Mouse (Mus musculus): ENCODE measurements at regions not wholly inside any gene's neighbourhood (a gene's known extent, or its start where the extent isn't known, plus 50 kb on each side); places are given as distances from the start of the nearest gene placed in this dataset.

DNA sequence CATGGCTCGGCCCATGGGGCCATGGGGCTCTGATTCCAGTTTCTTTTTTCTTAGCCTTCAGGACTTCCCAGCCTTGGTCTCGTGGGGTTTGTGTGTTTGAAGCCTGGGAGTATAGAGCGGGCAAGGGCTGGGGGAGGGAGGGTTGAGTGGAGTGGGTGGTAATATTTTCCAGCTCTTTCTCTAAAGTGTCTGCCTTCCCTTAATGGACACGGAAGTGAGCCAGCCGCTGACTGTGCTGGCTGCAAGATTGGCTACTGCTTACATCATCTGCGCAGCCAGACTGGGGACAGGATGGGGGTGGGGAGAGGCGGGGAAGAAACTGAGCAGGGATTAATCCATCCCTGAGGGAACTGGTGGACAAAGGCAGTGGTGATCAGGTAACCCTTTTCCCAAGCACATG lies 52.3 kb downstream of the Tnp1 start:
- peak overlapping the region; percentile 38 for H3K4me2 ChIP-seq
- H3K27ac ChIP-seq: peak overlapping the region; percentile 69; the same call in 1 of the 2 replicates
- peaks cover 18% of the 10 kb centered on the region for H3K4me1 ChIP-seq
- no peaks in the 10 kb centered on the region for H3K36me3 ChIP-seq
- peak overlapping the region; percentile 16; the same call in 1 of the 2 replicates for H3K4me3 ChIP-seq
- 6% methylated on average over 7 of the region's 7 CpGs for WGBS
- H3K9ac ChIP-seq: no peak overlapping the region
- no peaks in the 10 kb centered on the region for H3K27me3 ChIP-seq
- H3K9me3 ChIP-seq: no peaks in the 10 kb centered on the region
- peak; percentile 79 for ATAC-seq (ENCODE audit: insufficient number of reproducible peaks, insufficient read depth, low FRiP score, low TSS enrichment, low read depth)

- WGBS: 22% methylated on average over 4 of the region's 4 CpGs
- H3K27me3 ChIP-seq: no peaks in the 10 kb centered on the region
- H3K4me2 ChIP-seq: no peak overlapping the region
- no peak overlapping the region for H3K4me3 ChIP-seq
- H3K9me3 ChIP-seq: no peaks in the 10 kb centered on the region
- H3K27ac ChIP-seq: no peak overlapping the region
- H3K4me1 ChIP-seq: peaks cover 18% of the 10 kb centered on the region
- H3K9ac ChIP-seq: no peak overlapping the region
- no peak for ATAC-seq (ENCODE audit: insufficient number of reproducible peaks, insufficient read depth, low FRiP score, low TSS enrichment, low read depth)
- H3K36me3 ChIP-seq: no peaks in the 10 kb centered on the region
Observed at GRCm38 (mm10) chr1:72960241-72960653, 55.5 kb downstream of the Tnp1 start.

DNA sequence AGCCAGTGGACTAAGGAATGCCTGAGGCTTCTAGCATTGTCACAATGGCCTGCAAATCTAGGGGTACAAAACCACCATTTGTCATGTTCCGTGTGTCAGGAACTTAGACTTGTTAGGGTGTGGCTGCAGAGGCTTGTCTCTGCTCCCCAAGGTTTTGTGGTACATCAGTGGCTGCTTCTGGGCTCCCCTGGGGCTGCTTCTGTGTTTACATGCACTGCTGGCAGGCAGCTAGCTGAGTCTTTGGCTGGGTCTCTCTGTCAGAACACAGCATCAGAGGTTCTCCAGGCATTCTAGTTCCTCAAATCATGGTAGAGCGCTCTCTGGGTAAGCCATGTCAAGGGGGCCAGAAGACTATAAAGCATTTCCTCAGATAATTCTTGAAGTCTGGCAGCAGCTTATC lies 60.3 kb downstream of the Tnp1 start:
- H3K9ac ChIP-seq: no peak overlapping the region

GRCm38 (mm10) chr1:72952896-72953295 lies 62.8 kb downstream of the Tnp1 start:
- Histone ChIP-seq H3K4me3 (no peak overlapping the region), H3K27ac (peak overlapping the region; percentile 44; the same call in 1 of the 2 replicates), H3K27me3 (no peaks in the 10 kb centered on the region), H3K9ac (no peak overlapping the region), H3K36me3 (no peaks in the 10 kb centered on the region), H3K4me2 (0 out of 2 replicates have a peak overlapping the region, but pooled peaks have one; percentile 1), H3K4me1 (peaks cover 13% of the 10 kb centered on the region), H3K9me3 (no peaks in the 10 kb centered on the region)
- ATAC-seq (ENCODE audit: insufficient number of reproducible peaks, insufficient read depth, low FRiP score, low TSS enrichment, low read depth): peak; percentile 74; the same call in 1 of the 2 replicates
- WGBS: 10% methylated on average over 6 of the region's 6 CpGs

More for the DNA sequence above, 60.3 kb downstream of the Tnp1 start:
- H3K4me2 ChIP-seq: no peak overlapping the region
- no peak overlapping the region for H3K4me3 ChIP-seq
- 76% methylated on average over 2 of the region's 2 CpGs for WGBS
- no peaks in the 10 kb centered on the region for H3K27me3 ChIP-seq
- no peak overlapping the region for H3K27ac ChIP-seq
- no peaks in the 10 kb centered on the region for H3K9me3 ChIP-seq
- no peak for ATAC-seq (ENCODE audit: insufficient number of reproducible peaks, insufficient read depth, low FRiP score, low TSS enrichment, low read depth)
- H3K4me1 ChIP-seq: peaks cover 17% of the 10 kb centered on the region
- no peaks in the 10 kb centered on the region for H3K36me3 ChIP-seq

GRCm38 (mm10) chr1:72951802-72952201 lies 63.9 kb downstream of the Tnp1 start:
- H3K27ac ChIP-seq: no peak overlapping the region
- no peak for ATAC-seq (ENCODE audit: insufficient number of reproducible peaks, insufficient read depth, low FRiP score, low TSS enrichment, low read depth)

GRCm38 (mm10) chr1:72951365-72951764 lies 64.3 kb downstream of the Tnp1 start:
- Histone ChIP-seq H3K9ac (no peak overlapping the region), H3K27me3 (no peaks in the 10 kb centered on the region), H3K4me1 (peaks cover 14% of the 10 kb centered on the region), H3K4me3 (no peak overlapping the region), H3K27ac (no peak overlapping the region), H3K36me3 (no peaks in the 10 kb centered on the region), H3K4me2 (no peak overlapping the region), H3K9me3 (no peaks in the 10 kb centered on the region)
- WGBS: 86% methylated on average over 7 of the region's 7 CpGs
- ATAC-seq (ENCODE audit: insufficient number of reproducible peaks, insufficient read depth, low FRiP score, low TSS enrichment, low read depth): no peak

More at GRCm38 (mm10) chr1:72951802-72952201, 63.9 kb downstream of the Tnp1 start:
- Histone ChIP-seq H3K9ac (no peak overlapping the region), H3K36me3 (no peaks in the 10 kb centered on the region), H3K4me3 (no peak overlapping the region), H3K4me2 (no peak overlapping the region), H3K4me1 (peaks cover 13% of the 10 kb centered on the region), H3K9me3 (no peaks in the 10 kb centered on the region), H3K27me3 (no peaks in the 10 kb centered on the region)
- WGBS: 78% methylated on average over 7 of the region's 7 CpGs

GRCm38 (mm10) chr1:72946235-72946634 lies 69.5 kb downstream of the Tnp1 start:
- Histone ChIP-seq H3K36me3 (no peaks in the 10 kb centered on the region), H3K27ac (no peak overlapping the region; the same call in 1 of the 2 replicates), H3K9me3 (no peaks in the 10 kb centered on the region), H3K4me3 (no peak overlapping the region), H3K4me1 (peaks cover 19% of the 10 kb centered on the region), H3K4me2 (peak overlapping the region; percentile 57; the same call in 1 of the 2 replicates), H3K9ac (no peak overlapping the region), H3K27me3 (no peaks in the 10 kb centered on the region)
- WGBS: 12% methylated on average over 4 of the region's 4 CpGs
- no peak; the same call in 1 of the 2 replicates for ATAC-seq (ENCODE audit: insufficient number of reproducible peaks, insufficient read depth, low FRiP score, low TSS enrichment, low read depth)

DNA sequence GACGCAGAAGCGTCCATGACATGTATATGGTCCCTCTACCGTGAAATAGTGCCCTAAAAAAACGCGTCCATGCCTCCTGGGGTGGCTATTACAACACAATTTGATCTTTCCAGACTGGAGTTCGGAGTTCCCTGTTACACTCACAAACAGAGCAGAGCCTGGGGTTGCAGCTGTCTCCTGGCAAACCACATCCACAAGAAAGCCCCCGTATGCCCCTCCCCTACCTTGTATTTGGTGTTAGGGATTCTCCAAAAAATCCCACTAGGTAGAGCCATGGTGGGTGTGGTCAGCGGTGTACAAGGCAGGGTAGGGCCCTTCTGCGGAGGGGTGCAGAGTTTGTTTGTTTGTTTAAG lies 70.0 kb downstream of the Tnp1 start:
- peaks cover 19% of the 10 kb centered on the region for H3K4me1 ChIP-seq
- no peaks in the 10 kb centered on the region for H3K27me3 ChIP-seq
- H3K9ac ChIP-seq: no peak overlapping the region
- WGBS: 14% methylated on average over 9 of the region's 9 CpGs
- ATAC-seq (ENCODE audit: insufficient number of reproducible peaks, insufficient read depth, low FRiP score, low TSS enrichment, low read depth): no peak
- H3K4me3 ChIP-seq: peak overlapping the region; percentile 23
- peak overlapping the region; percentile 57; the same call in 1 of the 2 replicates for H3K27ac ChIP-seq
- H3K9me3 ChIP-seq: no peaks in the 10 kb centered on the region
- H3K4me2 ChIP-seq: peak overlapping the region; percentile 57
- H3K36me3 ChIP-seq: no peaks in the 10 kb centered on the region

DNA sequence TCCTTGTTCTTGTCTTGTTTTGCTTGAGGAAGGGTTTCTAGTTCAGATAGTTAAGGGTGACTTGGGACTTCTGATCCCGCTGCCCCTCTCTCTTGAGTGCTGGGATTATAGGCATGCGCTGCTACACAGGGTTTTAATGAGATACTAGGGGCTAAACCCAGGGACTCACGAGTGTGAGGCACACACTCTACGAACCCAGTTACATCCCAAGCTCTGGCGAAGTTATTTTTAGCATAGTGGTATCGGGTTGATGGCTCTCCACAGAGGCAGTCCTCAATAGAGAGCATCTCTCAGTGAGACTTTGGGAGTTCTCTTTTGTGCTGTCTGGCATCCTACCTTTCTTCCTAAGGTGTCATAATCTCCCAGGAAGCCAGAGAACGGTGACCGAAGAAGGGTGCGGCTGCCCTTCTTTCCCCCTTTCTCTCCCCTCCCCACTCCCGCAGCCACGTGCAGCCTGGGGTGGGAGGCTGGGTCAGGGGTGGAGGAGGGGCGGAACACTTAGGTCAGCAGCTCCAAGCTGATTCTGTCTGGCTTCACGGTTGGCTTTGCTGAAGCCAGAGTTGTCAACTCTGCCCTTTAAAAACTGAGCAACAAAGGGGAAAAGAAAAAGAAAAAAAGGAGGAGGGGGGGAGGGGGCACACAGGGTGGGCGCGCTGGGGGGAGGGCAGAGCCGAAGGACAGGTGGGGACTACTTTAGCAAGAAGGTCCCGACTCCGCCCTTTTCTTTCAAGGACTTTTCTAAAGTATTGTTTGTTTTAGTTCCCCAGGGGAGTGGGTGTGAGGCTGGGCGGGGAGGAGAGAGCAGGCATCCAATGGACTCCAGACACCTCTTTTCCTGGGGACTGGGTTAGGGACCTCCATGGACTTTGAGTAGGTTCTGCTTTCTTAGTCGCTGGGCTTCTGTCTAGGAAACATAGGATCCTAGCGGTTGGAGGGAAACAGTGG lies 70.4 kb upstream of the Igfbp5 start:
- peak overlapping the region; percentile 57; the same call in 1 of the 2 replicates for H3K27ac ChIP-seq
- no peaks in the 10 kb centered on the region for H3K27me3 ChIP-seq
- 8% methylated on average over 21 of the region's 21 CpGs for WGBS

GRCm38 (mm10) chr1:72944221-72944620 lies 69.5 kb upstream of the Igfbp5 start:
- Histone ChIP-seq H3K9me3 (no peaks in the 10 kb centered on the region), H3K27ac (0 out of 2 replicates have a peak overlapping the region, but pooled peaks have one; percentile 57), H3K4me1 (peaks cover 19% of the 10 kb centered on the region), H3K4me3 (no peak overlapping the region), H3K9ac (no peak overlapping the region), H3K4me2 (no peak overlapping the region), H3K36me3 (no peaks in the 10 kb centered on the region), H3K27me3 (no peaks in the 10 kb centered on the region)
- no peak for ATAC-seq (ENCODE audit: insufficient number of reproducible peaks, insufficient read depth, low FRiP score, low TSS enrichment, low read depth)
- 30% methylated on average over 3 of the region's 3 CpGs for WGBS

More for the DNA sequence above, 70.4 kb upstream of the Igfbp5 start:
- Histone ChIP-seq H3K9ac (peak overlapping the region; percentile 58; the same call in 1 of the 2 replicates), H3K4me2 (peak overlapping the region; percentile 57), H3K36me3 (no peaks in the 10 kb centered on the region), H3K9me3 (no peaks in the 10 kb centered on the region), H3K4me3 (peak overlapping the region; percentile 23), H3K4me1 (peaks cover 19% of the 10 kb centered on the region)
- no peak for ATAC-seq (ENCODE audit: insufficient number of reproducible peaks, insufficient read depth, low FRiP score, low TSS enrichment, low read depth)

DNA sequence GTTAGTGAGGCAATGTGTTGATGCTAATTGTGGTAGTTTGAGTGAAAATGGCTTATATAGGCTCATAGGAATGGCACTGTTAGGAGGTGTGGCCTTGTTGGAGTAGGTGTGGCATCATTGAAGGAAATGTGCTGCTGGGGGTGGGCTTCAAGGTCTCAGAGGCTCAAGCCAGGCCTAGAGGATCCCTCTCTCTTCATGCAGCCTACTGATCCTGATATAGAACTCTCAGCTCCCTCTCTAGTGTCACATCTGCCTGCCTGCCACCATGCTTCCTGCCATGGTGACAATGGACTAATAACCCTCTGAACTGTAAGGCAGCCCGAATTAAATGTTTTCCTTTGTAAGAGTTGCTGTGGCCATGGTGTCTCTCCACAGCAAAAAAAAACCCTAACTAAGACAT lies 68.4 kb upstream of the Igfbp5 start:
- H3K4me2 ChIP-seq: no peak overlapping the region
- no peaks in the 10 kb centered on the region for H3K9me3 ChIP-seq
- H3K9ac ChIP-seq: no peak overlapping the region
- H3K27me3 ChIP-seq: no peaks in the 10 kb centered on the region
- H3K4me3 ChIP-seq: no peak overlapping the region
- 79% methylated on average over 1 of the region's 1 CpGs for whole genome bisulfite sequencing
- peak overlapping the region; percentile 33; the same call in 1 of the 2 replicates for H3K27ac ChIP-seq
- H3K4me1 ChIP-seq: peaks cover 19% of the 10 kb centered on the region
- ATAC-seq (ENCODE audit: insufficient number of reproducible peaks, insufficient read depth, low FRiP score, low TSS enrichment, low read depth): no peak
- H3K36me3 ChIP-seq: no peaks in the 10 kb centered on the region

- Histone ChIP-seq H3K27me3 (no peaks in the 10 kb centered on the region), H3K9me3 (no peaks in the 10 kb centered on the region), H3K27ac (no peak overlapping the region), H3K4me3 (no peak overlapping the region), H3K9ac (no peak overlapping the region), H3K36me3 (no peaks in the 10 kb centered on the region), H3K4me2 (no peak overlapping the region), H3K4me1 (peaks cover 19% of the 10 kb centered on the region)
- ATAC-seq (ENCODE audit: insufficient number of reproducible peaks, insufficient read depth, low FRiP score, low TSS enrichment, low read depth): no peak
- 81% methylated on average over 9 of the region's 9 CpGs for WGBS
Observed at GRCm38 (mm10) chr1:72942351-72942750, 67.7 kb upstream of the Igfbp5 start.
